Mouse (Mus musculus) forebrain, embryonic 12.5 days (tissue): ENCODE data around the gene Zbtb22. TPM values are rescaled to one million over a fixed set of nuclear protein-coding genes. Genes with fewer than 3 reads are reported as not detected.

Source experiments
- ATAC-seq: fragments of 200-750 bp; cut with Nextera tagmentation; 2 replicates; pipeline ENCODE4 v1.8.0; 2017; ENCODE audit warnings: moderate TSS enrichment; ENCODE audit not compliant: low FRiP score
- H3K27ac ChIP-seq: fragments of 300-500 bp; sonication (generic); 2 replicates; pipeline ENCODE4 v1.5.1; 2016; ENCODE audit warnings: mild to moderate bottlenecking
- H3K27me3 ChIP-seq: fragments of 300-500 bp; sonication (generic); 2 replicates; pipeline ENCODE4 v1.6.1; 2016; ENCODE audit warnings: mild to moderate bottlenecking
- H3K36me3 ChIP-seq: fragments of 300-500 bp; sonication (generic); replicated peaks from 2 replicates; pipeline ENCODE4 v1.6.1; 2016; ENCODE audit warnings: mild to moderate bottlenecking
- H3K4me1 ChIP-seq: fragments of 300-500 bp; sonication (generic); 2 replicates; pipeline ENCODE4 v1.6.1; 2016
- H3K4me2 ChIP-seq: fragments of 300-500 bp; sonication (generic); 2 replicates; pipeline ENCODE4 v1.6.1; 2016; ENCODE audit warnings: mild to moderate bottlenecking, moderate library complexity
- H3K4me3 ChIP-seq: fragments of 300-500 bp; sonication (generic); replicated peaks from 2 replicates; pipeline ENCODE4 v1.5.1; 2016; ENCODE audit warnings: mild to moderate bottlenecking
- H3K9ac ChIP-seq: fragments of 300-500 bp; sonication (generic); 2 replicates; pipeline ENCODE4 v1.6.1; 2016; ENCODE audit warnings: mild to moderate bottlenecking
- H3K9me3 ChIP-seq: fragments of 300-500 bp; sonication (generic); 2 replicates; pipeline ENCODE4 v1.6.1; 2016
- WGBS: fragments of 180-500 bp; shearing (Covaris S2); methylation state at CpG from one replicate; pipeline ENCODE4 v1.1.7; 2016; 5-methylcytosine and 5-hydroxymethylcytosine counted together
- polyA plus RNA-seq: library from polyadenylated mRNA; unstranded; fragments of >200 nt; fragmentation: Nextera tagmentation; extraction: Ambion mirVana; gene quantifications from 2 replicates; pipeline ENCODE4 v1.2.1, GENCODE M21; 2016

The Zbtb22 gene
- polyA plus RNA-seq, 1 experiment from 2014 or later: 23.5 TPM

GRCm38 (mm10) chr17:33909077-33909868, 6.4 kb upstream of the Zbtb22 start, which contains the start of gene Daxx:
Gene Daxx (plus strand): TSS chr17:33909414.
- H3K9me3 ChIP-seq: no peaks in the 10 kb centered on the region
- peaks cover 29% of the 10 kb centered on the region for H3K4me1 ChIP-seq
- peak; percentile 97 for ATAC-seq
- H3K4me2 ChIP-seq: peak within 1 kb of the TSS; percentile 99
- no peaks in the 10 kb centered on the region for H3K27me3 ChIP-seq
- peaks cover 32% of the 10 kb centered on the region for H3K36me3 ChIP-seq
- WGBS: under 1% methylated on average over 68 of the region's 68 CpGs
- peak within 1 kb of the TSS; percentile 91 for H3K27ac ChIP-seq
- peak within 1 kb of the TSS; percentile 87 for H3K9ac ChIP-seq
- H3K4me3 ChIP-seq: peak within 1 kb of the TSS; percentile 84

- no peak; the same call in 1 of the 2 replicates for ATAC-seq
- peak overlapping the region; percentile 87 for H3K9ac ChIP-seq
- no peaks in the 10 kb centered on the region for H3K9me3 ChIP-seq
- peaks cover 38% of the 10 kb centered on the region for H3K36me3 ChIP-seq
- peak overlapping the region; percentile 99 for H3K4me2 ChIP-seq
- under 1% methylated on average over 14 of the region's 14 CpGs for WGBS
- H3K27ac ChIP-seq: peak overlapping the region; percentile 91
- peaks cover 34% of the 10 kb centered on the region for H3K4me1 ChIP-seq
- peak overlapping the region; percentile 84 for H3K4me3 ChIP-seq
- no peaks in the 10 kb centered on the region for H3K27me3 ChIP-seq
Measured at GRCm38 (mm10) chr17:33909869-33910250, 5.8 kb upstream of the Zbtb22 start.

GRCm38 (mm10) chr17:33910346-33911051, 5.2 kb upstream of the Zbtb22 start:
- no peaks in the 10 kb centered on the region for H3K9me3 ChIP-seq
- H3K4me3 ChIP-seq: peak overlapping the region; percentile 84
- H3K27me3 ChIP-seq: no peaks in the 10 kb centered on the region
- peak overlapping the region; percentile 87 for H3K9ac ChIP-seq
- no peak for ATAC-seq
- 57% methylated on average over 11 of the region's 11 CpGs for WGBS
- peak overlapping the region; percentile 99 for H3K4me2 ChIP-seq
- H3K27ac ChIP-seq: peak overlapping the region; percentile 91; the same call in 1 of the 2 replicates
- H3K4me1 ChIP-seq: peaks cover 41% of the 10 kb centered on the region
- peaks cover 41% of the 10 kb centered on the region for H3K36me3 ChIP-seq

- WGBS: 93% methylated on average over 31 of the region's 31 CpGs
- Histone ChIP-seq H3K4me1 (peaks cover 42% of the 10 kb centered on the region), H3K27ac (no peak overlapping the region), H3K9me3 (no peaks in the 10 kb centered on the region), H3K4me3 (peak overlapping the region; percentile 84; the same call in 1 of the 2 replicates), H3K36me3 (peaks cover 41% of the 10 kb centered on the region), H3K4me2 (no peak overlapping the region), H3K27me3 (no peaks in the 10 kb centered on the region), H3K9ac (no peak overlapping the region)
- no peak for ATAC-seq
Measured at GRCm38 (mm10) chr17:33911052-33911812, 4.5 kb upstream of the Zbtb22 start.

- Histone ChIP-seq H3K36me3 (peaks cover 41% of the 10 kb centered on the region), H3K27ac (no peak overlapping the region), H3K4me3 (no peak overlapping the region), H3K9me3 (no peaks in the 10 kb centered on the region), H3K27me3 (no peaks in the 10 kb centered on the region), H3K9ac (no peak overlapping the region), H3K4me1 (peaks cover 48% of the 10 kb centered on the region), H3K4me2 (no peak overlapping the region)
- WGBS: 91% methylated on average over 28 of the region's 28 CpGs
- no peak for ATAC-seq
Measured at GRCm38 (mm10) chr17:33911813-33912414, 3.8 kb upstream of the Zbtb22 start.

GRCm38 (mm10) chr17:33913264-33913663, 2.4 kb upstream of the Zbtb22 start:
- peaks cover 50% of the 10 kb centered on the region for H3K4me1 ChIP-seq
- peaks cover under 1% of the 10 kb centered on the region; the same call in 1 of the 2 replicates for H3K27me3 ChIP-seq
- 91% methylated on average over 10 of the region's 10 CpGs for WGBS
- H3K36me3 ChIP-seq: peaks cover 54% of the 10 kb centered on the region
- H3K9me3 ChIP-seq: no peaks in the 10 kb centered on the region
- no peak for ATAC-seq
- H3K27ac ChIP-seq: no peak overlapping the region
- no peak overlapping the region for H3K9ac ChIP-seq
- H3K4me2 ChIP-seq: no peak overlapping the region
- H3K4me3 ChIP-seq: no peak overlapping the region

GRCm38 (mm10) chr17:33913905-33914304, 1.8 kb upstream of the Zbtb22 start:
- 96% methylated on average over 8 of the region's 8 CpGs for WGBS
- no peak overlapping the region for H3K27ac ChIP-seq
- no peak overlapping the region for H3K4me3 ChIP-seq
- H3K9ac ChIP-seq: no peak overlapping the region
- peaks cover 53% of the 10 kb centered on the region for H3K4me1 ChIP-seq
- H3K9me3 ChIP-seq: no peaks in the 10 kb centered on the region
- H3K27me3 ChIP-seq: peaks cover 7% of the 10 kb centered on the region; the same call in 1 of the 2 replicates
- H3K4me2 ChIP-seq: no peak overlapping the region
- ATAC-seq: no peak
- H3K36me3 ChIP-seq: peaks cover 56% of the 10 kb centered on the region

GRCm38 (mm10) chr17:33914969-33915391, 724 bp upstream of the Zbtb22 start:
- no peak for ATAC-seq
- H3K36me3 ChIP-seq: peaks cover 56% of the 10 kb centered on the region
- H3K27me3 ChIP-seq: peaks cover 7% of the 10 kb centered on the region; the same call in 1 of the 2 replicates
- peaks cover 62% of the 10 kb centered on the region for H3K4me1 ChIP-seq
- peak overlapping the region; percentile 65 for H3K4me2 ChIP-seq
- no peak overlapping the region; the same call in 1 of the 2 replicates for H3K9ac ChIP-seq
- H3K9me3 ChIP-seq: no peaks in the 10 kb centered on the region
- H3K4me3 ChIP-seq: peak overlapping the region; percentile 10; the same call in 1 of the 2 replicates
- H3K27ac ChIP-seq: peak overlapping the region; percentile 36; the same call in 1 of the 2 replicates
- WGBS: 74% methylated on average over 13 of the region's 13 CpGs

- Histone ChIP-seq H3K36me3 (peaks cover 52% of the 10 kb centered on the region), H3K9me3 (no peaks in the 10 kb centered on the region), H3K27ac (peak overlapping the region; percentile 88), H3K4me3 (peak overlapping the region; percentile 65), H3K4me2 (peak overlapping the region; percentile 65), H3K9ac (peak overlapping the region; percentile 66), H3K27me3 (peaks cover 7% of the 10 kb centered on the region; the same call in 1 of the 2 replicates), H3K4me1 (peaks cover 60% of the 10 kb centered on the region)
- ATAC-seq: peak; percentile 18
- under 1% methylated on average over 15 of the region's 20 CpGs for WGBS
Measured at GRCm38 (mm10) chr17:33916294-33916693, 590 bp downstream of the Zbtb22 start.

GRCm38 (mm10) chr17:33916847-33917655, 1.3 kb downstream of the Zbtb22 start:
- no peak for ATAC-seq
- Histone ChIP-seq H3K27me3 (peaks cover 7% of the 10 kb centered on the region; the same call in 1 of the 2 replicates), H3K4me3 (peak overlapping the region; percentile 65), H3K9me3 (no peaks in the 10 kb centered on the region), H3K36me3 (peaks cover 44% of the 10 kb centered on the region), H3K27ac (no peak overlapping the region), H3K9ac (peak overlapping the region; percentile 66), H3K4me1 (peaks cover 60% of the 10 kb centered on the region), H3K4me2 (peak overlapping the region; percentile 65)
- WGBS: 71% methylated on average over 31 of the region's 31 CpGs
